Mouse (Mus musculus): ENCODE measurements around the gene Dtnb.
A peak's percentile ranks its signal among the peaks of the same experiment; 100 is the strongest.
"Not testable (repeated sequence)": the region's sequence is repeated elsewhere in the genome, so short reads cannot be mapped to it uniquely, and the experiment has no call there.

Gene Dtnb

DNA sequence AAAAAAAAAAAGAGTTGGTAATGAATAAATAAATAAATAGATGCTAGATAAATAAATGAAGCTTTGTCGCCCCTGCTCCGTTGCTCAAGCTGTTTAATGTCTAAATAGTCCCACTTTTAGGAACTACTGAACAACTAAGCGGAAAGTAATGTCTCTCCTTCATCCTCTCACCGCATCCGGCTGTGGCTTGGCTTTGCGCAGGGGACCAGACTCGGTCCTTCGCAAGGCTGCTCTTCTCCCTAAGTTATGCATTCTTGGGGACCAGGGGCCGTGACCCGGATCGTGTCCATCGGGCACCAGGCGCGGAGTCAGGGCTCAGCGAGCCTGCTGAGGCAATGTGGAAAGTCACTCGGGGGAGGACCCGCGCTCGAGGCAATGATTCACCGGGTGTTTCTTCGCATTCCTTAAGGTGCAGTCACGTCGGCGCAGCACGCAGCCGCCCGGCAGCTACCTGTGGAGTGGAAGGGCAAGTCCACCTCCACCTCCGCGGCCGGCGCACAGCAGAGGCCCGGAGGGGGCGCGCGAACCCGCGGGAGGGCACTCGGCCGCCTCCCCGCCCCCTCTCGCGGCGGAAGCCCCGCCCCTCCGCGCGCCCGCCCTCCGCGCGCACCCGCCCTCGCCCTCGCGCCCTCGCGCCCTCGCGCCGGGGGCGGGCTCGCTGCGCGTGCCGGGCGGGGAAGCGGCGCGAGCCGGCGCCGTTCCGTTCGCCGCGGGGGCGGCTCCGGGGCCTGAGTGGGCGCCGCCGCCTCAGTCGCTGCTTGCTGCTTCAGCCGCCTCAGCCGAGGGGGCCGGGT is at the start of gene Dtnb:
Gene Dtnb, plus strand, starts transcription at position 595 of the 794 bp plus-strand sequence.
- peak; percentile 61 for DNase-seq (ENCODE audit: low read depth, low spot score)

DNA sequence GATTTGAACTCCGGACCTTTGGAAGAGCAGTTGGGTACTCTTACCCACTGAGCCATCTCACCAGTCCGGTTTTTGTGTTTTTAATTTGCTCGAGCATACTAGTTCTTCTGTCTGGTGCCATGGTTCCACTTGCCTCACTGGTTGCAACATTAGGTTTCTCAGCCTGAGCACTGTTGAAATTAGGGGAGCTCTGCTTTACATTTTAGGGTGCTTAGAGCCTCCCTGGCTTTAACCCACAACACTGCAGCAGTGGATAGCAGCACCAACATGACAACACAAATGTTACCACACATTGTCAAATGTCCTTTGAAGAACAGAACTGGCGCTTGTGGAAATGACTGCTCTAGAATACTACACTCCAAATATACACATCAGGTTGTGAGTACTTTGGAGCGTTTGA is 46.6 kb upstream of the Dtnb start:
- no peak for DNase-seq (ENCODE audit: low read depth, low spot score)

DNA sequence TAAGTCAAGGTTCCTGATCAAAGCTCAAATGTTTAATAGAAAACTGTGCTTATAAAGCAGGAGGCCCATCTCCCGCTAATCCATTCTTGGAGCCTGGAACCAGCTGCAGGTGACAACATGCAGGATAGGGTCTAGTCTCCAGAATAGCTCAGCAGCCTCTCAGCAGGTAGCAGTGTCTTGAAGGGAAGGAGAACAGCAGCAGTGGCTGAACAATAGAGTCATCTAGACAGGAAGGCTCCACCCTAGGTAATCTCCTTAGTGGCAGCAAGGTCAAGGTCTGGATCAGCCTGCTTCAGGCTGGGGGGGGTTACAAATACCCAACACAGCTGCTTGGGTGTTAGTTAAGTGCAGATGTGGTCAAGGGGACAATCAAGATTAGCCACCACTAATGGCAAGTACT is 36.7 kb upstream of the Dtnb start:
- not testable (repeated sequence) for DNase-seq (ENCODE audit: low read depth, low spot score)

DNA sequence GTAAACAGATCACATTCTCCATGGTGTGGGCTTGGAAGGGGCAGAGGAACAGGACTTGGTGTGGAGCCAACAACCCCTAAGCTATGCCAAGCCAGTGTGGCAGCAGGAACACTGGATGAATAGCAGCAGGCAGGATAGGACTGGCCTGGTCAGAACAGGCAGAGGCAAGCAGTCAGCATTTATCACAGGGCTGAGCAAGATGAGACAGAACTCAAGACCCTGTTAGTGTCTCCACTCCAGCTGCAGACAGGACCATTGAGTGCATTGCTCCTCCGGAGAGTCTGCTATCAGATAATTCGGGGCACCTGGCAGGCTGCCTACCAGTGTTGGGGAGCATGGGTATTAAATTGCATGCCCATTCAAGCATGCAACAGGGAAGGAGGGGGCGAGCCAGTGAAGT is 34.6 kb upstream of the Dtnb start:
- no peak for DNase-seq (ENCODE audit: low read depth, low spot score)

DNA sequence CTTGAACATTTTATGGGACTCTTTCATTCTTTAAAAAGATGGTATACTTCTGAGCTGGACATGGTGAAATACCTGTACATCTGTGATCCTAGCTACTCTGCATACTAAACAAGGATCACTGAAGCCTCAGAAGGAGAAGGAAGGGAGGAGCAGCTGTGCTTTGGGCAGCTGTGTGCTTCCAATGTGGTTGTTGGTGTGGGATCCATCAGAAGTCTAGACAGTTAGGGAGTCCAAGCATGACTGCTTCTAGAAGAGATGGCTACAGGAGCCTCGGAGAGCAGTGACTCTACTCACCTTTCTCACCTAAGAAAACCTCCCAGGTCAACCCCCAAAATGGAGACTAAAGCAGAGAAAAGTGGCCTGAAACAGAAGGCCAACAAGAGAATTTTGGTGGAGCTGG is 34.1 kb upstream of the Dtnb start:
- DNase-seq (ENCODE audit: low read depth, low spot score): no peak

DNA sequence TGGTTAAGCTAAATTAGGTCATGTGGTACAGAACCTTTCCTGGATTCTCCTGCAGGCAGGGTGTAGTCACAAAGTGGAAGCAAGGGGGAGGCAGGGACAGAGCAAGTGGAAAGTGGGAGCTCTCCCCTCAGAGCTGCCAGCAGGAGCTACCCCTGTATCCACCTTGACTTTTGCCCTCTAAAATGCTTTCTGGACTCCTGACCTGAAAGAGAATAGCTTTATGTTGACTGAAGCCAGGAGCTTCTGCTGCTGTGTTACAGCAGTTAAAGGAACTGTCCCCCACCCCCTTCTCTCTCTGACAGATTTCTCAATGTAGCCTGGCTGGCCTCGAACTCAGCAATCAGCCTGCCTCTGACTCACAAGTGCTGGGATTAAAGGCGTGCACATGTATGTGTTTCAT is 32.6 kb upstream of the Dtnb start:
- DNase-seq (ENCODE audit: low read depth, low spot score): no peak

DNA sequence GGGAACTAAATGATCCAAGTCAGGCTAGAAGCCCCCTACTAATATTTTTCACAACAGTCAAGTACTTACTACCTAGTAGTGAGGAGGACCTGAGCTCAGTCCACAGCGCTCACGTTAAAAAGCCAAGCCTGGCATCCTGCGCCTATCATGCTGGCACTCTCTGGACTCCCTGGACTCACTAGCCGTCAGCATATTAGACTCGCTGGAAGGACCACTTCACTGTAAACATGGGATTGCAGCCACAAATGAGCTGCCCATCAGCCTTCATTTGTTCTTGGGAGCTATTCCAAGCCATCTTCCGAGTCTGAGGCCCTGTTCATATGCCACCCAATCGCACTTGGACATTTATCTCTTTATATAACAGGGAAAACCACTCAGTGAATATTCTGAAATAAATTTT is 31.3 kb upstream of the Dtnb start:
- no peak for DNase-seq (ENCODE audit: low read depth, low spot score)

DNA sequence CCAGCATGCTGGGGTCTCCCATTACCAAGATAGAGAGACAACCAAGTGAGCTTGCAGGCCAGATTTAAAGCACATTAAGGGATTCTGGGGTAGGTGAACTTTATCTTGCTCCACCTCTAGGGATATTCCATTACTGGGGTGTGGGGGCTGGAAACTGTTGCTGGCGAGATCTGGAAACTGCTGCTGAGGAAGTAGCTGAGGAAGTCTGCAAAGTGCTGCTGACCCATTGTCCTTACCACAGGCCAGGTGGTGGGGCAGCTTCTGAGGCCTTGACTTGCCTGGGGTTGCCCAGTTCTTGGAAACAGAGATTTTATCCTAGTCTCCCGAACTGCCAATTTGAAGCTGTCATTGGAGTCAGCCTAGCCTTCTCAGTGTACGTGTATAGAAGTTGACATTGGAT is 26.7 kb upstream of the Dtnb start:
- DNase-seq (ENCODE audit: low read depth, low spot score): no peak

DNA sequence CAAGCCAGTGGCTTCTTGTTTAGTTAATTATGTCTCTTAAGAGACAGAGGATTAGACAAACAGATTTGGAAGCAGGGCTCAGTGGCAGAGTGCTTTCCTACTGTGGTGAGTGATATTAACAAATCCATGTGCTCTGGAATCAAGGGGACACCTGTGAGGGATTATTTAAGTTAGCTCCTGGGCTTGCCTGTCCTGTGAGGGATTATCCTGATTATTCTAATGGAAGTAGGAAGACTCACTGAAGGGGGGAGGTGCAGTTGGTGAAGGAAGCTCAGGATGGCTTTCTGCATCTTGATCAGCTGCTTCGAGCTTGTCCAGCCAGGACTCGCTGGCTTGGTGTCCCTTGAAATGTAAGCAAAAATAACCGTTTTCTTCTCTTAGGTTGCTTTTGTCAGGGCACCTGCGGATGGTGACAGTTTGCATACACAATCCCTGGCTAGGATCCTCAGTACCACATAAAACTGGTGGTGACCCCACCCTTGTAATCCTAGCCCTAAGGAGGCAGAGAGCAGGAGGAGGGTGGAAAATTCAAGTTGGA is 26.0 kb upstream of the Dtnb start:
- DNase-seq (ENCODE audit: low read depth, low spot score): no peak

DNA sequence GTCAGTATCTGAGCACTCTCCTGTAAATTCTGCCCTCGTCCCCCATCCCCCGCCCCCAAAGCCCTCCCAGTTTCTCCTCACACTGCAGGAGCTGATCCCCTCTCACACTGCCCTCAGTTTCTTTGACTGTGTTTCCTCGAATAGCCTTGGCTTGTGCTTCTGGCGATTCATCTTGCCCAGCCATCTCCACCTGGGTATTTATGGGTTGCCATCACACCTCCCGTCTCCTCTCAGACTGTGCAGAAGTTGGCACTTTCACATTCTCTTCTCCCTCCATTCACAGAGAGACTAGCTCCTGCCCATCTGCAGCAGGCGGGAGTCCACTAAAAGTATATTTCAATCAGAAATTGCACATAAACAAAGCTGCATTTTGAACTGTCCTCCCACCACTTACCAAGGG is 25.4 kb upstream of the Dtnb start:
- DNase-seq (ENCODE audit: low read depth, low spot score): no peak

DNA sequence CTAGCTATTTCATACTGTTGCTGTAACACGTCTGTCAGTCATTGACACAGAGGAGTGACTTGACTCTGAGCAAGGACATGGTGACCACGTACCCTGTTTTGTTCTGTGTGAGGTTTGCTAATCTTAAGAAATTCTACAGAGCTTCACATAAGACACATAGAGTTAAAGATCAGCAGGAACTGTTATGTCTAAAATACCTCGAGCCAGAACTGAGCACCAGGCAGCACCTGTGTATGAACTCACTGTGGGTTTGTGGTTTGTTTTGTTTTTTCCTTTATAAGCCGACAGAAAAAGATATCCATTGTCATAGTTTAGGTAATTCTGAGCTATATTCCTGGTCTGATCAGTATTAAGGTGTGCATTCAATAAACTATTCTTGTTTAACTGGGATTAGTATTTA is 24.7 kb upstream of the Dtnb start:
- DNase-seq (ENCODE audit: low read depth, low spot score): no peak

DNA sequence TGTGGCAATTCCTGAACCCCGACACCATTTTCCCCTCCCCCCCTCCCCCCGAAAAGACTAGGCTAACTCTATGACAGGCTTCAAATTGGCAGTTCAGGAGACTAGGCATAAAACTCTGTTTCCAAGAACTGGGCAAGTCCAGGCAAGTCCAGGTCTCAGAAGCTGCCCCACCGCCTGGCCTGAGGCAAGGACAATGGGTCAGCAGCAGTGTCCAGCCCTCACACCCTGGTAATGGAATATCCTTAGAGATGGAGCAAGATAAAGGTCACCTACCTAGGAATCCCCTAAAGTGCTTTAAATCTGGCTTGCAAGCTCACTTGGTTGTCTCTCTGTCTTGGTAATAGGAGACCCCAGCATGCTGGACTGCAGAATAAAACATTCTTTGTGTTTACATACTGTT is 24.3 kb upstream of the Dtnb start:
- DNase-seq (ENCODE audit: low read depth, low spot score): no peak

DNA sequence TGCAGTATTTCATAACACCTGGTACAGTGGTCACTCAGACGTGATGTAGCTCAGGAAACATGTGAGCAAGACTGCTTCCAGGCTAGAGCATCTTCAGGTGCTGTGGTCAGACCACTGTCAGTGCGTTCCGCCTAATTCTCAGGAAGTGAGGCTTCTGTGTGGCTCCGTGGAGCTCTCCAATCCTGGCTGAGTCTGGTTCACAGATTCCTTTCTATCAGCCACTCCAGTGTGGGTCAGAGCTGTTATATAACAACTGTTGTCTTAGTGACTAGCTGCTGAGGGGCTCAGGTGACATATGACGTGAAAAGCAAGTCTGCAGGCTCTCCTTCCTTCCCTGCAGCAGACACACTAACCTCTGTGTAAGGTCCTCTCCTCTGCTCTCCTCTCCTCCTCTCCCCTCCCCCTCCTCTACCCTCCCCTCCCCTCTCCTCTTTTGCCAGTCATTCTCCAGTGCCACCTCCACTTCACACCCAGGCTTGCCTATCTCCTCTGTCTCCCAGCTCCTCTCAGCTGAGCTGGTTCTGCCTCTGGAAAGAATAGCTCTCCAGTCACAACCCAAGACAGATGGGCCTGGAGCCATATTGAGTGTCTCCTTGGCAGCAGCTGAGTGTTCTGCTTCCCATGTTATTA is 23.5 kb upstream of the Dtnb start:
- no peak for DNase-seq (ENCODE audit: low read depth, low spot score)

DNA sequence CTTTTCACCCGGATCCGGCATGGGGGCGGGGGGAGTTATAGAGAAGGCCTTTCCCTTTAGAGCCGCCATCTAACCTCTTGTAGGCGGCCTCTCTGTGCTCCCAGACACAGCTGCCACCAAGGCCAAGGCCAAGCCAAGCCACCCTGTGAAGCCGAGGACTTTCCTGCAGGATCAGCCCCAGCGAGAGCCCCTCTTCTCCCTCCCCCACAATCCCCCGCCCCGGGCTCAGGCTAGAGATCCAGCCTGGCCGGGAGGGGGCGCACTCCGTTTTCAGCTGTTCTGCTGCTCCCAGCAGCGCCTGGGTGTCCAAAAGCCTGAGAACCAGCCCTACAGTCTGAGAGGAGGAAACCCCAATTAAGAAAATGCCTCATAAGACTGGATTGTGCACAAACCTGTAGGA is 21.9 kb upstream of the Dtnb start:
- peak; percentile 54 for DNase-seq (ENCODE audit: low read depth, low spot score)

DNA sequence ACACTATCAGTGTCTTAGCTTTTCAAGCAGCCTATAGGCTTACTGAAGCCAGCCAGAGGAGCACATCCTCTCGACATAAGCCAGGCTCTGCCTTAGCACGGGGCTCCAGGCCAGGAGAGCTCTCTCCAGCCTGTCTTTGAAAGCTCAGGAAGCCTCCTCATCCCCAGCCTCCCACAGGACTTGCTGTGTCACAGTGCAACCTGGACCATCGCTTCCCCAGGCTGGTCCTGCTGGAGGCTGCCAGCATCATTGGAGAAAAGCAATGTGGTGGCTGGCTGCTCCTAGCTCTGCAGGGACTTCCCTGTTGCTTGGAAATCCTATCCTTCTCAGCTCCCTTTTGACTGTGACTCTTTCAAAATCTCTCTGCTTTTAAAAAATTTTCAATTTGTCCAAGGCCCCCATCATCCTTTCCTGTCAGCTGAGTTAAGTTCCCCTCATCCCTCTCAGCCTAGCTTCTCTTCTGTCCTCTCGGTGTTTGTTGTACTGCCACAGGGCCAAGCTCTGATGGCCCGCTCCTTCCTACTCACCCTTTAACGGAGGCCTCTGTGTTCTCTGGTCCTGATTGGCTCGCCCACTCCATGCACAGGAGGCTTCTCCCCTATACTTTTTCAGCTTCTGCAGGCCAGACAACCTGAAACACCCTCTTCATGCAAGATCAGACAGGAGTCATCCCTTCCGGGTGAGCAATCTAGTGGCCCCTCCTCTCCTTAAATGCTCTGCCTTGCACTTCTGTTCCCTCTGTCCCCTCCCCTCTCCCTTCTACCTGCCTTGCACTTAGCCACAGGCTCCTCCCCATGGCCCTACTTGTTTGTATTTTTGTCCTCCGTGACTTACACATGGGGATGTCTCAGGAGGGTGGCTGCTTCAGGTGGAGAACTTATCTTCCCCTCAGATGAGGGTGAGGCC is 14.5 kb upstream of the Dtnb start:
- DNase-seq (ENCODE audit: low read depth, low spot score): no peak

DNA sequence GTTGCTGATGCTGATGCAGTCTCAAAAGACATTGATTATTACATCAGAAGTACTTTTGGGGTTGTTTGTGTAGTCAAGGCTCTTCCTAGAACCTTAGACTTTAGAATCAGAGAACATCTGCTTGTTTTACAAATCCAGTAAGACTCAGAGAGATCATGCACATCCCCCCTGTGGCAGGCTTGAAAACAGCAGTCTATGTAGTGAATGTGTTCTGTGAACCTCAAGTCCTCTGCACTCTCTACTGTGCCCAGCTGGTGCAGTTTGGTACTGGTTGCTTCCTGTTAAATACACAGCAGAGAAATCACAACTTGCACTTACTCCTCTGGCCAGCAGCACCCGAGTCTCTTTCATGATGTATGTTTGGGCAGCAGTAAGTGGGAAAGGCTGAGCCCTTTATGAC is 11.6 kb upstream of the Dtnb start:
- peak; percentile 61 for DNase-seq (ENCODE audit: low read depth, low spot score)

DNA sequence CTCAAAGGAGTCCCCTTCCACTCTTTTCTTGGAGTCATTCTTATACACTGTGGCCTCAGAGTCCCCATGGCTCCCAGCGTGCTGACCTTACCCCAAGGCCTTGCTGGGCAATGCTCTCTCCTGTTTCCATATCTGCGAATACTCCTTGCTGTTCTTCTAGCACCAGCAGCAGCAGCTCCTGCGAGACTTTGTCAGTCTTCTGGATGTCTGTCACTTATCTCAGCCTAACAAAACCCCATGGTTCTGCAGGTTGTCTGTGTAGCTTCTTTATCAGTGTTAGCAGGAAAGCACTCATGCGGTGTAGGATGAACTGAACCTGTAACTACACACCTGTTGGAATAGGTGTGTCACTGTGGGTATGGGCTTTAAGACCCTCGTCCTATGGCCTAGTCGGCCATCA is 11.1 kb upstream of the Dtnb start:
- no peak for DNase-seq (ENCODE audit: low read depth, low spot score)

DNA sequence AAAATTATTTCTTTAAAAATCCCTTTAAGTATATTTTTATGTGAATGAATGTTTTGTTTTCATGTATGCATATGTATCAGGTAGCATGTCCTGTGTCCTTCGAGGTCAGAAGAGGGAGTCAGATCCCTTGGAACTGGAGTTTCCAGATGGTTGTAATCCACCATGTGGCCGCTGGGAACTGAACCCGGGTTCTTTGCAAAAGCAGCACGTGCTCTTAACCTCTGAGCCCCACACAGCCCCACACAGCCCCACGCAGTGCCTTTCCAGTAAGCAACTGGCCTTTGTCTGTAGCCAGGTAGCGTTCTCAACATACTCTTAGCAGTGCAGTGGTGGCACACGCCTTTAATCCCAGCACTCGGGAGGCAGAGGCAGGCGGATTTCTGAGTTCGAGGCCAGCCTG is 9.4 kb upstream of the Dtnb start:
- no peak for DNase-seq (ENCODE audit: low read depth, low spot score)

DNA sequence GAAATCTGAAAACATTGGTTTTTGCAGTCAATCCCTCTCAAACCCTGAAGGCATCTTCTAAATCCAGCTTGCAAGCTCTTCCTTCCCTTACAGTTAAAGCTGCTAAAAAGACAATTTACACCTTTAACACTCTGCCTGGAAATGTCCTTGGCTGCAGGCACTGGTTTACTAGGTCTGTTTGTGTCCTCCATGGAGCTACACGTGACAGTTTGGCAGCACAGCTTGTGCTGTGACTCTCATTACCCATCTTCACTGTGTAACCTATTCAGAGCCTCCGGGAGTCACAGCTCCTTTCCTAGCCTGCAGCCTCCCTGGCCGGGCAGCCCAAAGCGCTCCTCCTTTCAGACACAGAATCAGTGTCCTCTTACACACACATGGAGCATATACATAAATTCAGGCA is 8.5 kb upstream of the Dtnb start:
- DNase-seq (ENCODE audit: low read depth, low spot score): no peak

DNA sequence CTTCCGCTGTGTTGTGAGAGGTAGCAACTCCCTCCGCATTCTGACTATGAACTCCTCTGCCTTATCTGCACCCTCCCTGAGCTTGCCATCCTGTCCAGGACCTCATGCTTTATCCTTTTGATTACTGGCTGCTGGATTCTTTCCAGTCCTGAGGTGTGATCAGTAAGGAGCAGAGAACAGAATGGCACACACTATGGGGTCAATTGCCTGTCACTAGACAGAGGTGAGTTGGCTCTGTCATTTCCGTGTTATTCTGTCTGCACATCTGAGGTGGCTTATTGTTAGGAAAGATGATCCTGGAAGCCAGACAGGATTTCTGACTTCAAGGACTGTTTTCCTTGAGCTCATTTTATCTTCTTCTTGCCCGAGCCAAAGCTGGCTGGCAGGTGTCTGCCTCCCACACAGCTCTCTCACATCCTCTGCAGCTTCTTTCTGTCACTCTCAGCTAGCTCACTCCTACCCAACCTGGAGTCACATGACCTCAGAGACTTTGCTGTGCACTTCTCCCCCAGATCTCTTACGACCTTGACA is 3.7 kb upstream of the Dtnb start:
- DNase-seq (ENCODE audit: low read depth, low spot score): no peak

DNA sequence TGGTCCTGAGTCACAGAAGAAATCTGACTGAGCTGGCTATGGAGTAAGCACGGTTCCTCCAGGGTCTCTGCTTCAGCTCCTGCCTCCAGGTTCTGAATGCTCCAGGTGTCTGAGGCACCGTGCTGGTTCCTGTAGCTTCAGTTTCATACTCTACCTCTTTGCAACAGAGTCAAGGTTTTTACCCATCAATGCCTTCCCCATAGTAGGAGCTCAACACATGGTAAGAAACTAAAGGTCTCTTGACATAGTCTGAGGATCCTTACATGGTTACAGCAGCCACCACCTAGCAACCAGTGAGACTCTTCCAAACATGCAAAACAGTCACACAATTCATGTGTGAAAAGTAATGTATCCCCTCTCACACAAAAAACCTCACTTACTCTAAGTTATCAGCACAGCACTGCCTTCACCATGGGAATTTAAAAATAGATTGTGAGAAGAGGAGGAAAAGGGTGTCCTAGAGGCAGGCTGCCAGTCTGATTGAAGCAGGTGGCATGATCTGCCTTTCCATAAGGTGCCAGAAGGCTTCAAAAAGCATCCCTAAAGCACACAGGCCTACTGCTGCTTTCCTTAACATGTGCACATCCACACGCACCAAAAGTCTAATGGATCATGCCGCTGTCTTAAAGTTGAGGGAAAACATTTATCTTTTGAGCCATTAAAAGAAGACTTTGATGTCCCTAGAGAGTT is 1.3 kb upstream of the Dtnb start:
- no peak for DNase-seq (ENCODE audit: low read depth, low spot score)
